Mouse (Mus musculus) CH12F3 (cell line): ENCODE measurements at regions not wholly inside any gene's neighbourhood (a gene's known extent, or its start where the extent isn't known, plus 50 kb on each side); places are given as distances from the start of the nearest gene placed in this dataset.

Source experiments
- in situ Hi-C: fragments of 300-500 bp; cut with MboI; formaldehyde crosslinking; loops from 2 replicates; pipeline ENCODE4 v1.14.3; 2020; ENCODE audit warnings: low sequenced_read_pairs

DNA sequence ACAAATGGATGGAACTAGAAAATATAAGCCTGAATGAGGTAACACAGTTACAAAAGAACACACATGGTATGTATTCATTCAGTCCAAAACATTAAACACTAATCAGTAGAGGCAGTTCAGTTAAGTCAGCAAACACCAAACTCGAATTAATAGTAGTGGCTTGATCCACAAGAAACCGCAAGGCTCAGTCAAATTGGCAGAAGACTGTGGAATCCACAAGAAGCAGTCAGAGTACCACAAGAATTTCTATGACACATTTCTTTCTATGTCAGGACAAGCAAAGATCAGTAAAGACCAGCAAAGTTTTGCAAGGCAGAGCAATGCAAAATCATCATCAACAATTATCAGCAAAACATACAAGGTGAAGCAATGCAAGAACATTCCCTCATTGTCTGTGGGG, 1373.9 kb upstream of the Zeb2 start:
- in situ Hi-C loops, result no loop called here

DNA sequence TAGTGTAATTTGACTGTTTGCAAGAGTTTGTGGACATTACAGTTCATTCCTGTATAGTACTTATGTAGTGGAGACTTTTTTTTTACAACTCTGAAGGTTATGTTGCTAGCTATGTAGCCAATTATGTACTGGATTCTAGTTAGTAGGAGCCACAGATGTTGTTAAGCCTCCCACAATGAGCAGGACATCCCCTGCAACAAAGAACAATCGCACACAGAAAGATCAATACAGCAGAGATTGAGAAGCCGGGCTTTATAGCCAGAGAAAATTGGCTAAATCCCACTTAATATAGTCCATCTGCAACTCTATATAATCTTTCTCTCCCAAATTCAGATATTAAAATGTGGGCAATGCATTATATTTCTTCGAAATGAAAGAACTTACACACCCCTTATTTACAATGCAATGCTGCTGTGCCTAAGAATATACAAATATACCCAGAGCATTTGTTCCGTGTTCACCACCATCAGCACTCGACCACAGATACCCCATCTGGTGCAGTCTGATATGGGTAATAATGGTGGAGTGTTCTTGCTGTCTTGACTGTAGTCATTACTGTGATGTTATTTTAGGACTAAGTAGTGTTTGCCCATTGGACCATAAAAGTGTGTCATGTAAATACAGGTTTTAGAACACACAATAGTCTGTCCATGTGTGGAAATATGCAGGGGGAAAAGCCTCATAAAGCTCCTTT, 1351.9 kb upstream of the Zeb2 start:
- in situ Hi-C loops, result no loop called here

DNA sequence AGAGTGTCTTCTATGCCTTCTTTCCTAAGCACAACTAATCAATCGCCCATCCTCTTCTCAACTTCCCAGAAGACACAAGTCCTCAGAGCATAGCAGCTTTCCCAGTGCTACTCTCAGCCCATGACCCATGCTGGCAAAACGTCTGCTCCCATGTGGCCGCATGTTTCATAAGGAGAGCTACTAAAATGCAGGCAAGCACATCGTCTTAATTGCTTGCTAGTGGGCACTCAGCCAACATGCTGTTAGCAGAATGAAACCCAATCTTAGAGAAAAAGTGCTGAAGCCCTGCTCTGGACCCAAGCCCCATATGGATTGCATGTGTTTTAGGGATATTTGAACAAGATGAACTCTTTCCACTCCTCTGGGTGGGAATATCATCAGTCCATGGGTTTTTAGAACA, 1348.2 kb upstream of the Zeb2 start:
- in situ Hi-C loops, result no loop called here

DNA sequence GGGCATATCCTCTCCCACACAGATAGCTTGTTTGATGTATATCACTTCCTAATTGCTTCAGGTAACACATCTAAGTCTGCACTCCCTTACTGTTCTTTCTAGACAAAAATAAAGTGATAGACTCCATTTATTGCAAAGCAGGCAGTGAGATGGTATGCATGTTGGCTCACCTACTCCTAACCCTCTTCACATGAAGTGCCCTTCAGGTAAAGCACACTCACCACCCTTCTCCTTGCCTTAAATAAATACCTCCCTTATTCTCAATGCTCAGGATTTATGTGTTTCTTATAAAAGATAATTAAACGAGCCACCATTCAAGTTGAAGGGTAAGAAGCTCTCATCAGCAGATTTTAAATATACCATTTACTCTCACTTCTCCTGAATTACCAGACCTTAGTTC, 1347.7 kb upstream of the Zeb2 start:
- in situ Hi-C loops, result no loop called here

DNA sequence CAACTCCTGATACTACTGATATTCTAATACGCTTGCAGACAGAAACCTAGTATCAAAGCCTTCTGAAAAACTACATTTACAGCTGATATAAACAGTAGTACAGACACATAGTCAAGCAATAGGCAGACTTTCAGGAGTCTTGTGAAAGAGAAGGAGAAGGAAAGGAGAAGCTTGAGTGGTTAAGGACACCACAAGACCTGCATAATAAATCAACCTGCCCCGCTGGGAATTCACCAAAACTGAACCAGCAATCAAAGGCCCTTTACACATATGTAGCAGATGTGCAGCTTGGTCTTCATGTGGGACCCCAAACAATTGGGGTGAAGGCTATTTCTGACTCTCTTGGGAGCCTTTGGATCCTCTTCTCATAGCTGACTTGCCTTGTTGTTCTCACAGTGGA, 1345.5 kb upstream of the Zeb2 start:
- in situ Hi-C loops, result no loop called here

DNA sequence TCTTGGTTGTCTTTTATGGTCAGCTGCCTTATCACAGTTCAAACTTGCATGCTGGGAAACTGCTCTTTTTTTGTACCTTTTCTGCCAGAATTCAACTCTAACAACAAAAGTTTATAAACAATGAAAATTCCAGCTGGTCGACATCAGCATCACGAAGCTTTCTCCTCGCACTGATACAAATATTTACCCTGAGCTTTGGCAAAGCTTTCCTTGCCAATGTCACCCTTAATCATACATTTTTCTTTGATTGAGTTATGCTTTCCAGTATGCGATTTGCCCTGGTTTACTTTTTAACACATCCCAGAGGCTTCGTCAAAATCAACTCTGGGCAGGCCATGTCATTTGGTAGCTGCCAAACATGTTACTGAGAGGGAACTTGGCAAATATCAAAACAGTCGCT, 1333.5 kb upstream of the Zeb2 start:
- in situ Hi-C loops, result no loop called here

DNA sequence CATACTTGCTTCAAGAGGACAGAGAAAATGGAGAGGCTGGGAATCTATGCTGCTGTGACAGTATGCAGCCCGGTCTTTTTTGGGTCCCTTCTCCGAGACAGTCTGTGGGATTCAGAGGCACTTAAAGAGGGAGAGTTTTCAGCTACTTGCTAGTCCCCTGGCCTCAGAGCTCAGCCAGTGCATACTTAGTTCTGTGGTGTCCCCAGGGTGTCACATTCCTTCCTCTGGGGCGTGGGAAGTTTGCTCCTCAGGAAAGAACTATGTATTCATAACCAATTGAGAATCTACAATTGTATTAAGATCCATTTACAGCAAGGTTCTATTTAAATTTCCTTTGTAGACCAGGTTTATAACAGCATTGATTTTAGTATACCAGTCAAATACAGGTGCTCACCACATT, 1328.1 kb upstream of the Zeb2 start:
- in situ Hi-C loops, result loop anchor here (25.0 kb wide), 1 partner anchor 1333 kb away; the partner anchor contains the start of gene Zeb2

DNA sequence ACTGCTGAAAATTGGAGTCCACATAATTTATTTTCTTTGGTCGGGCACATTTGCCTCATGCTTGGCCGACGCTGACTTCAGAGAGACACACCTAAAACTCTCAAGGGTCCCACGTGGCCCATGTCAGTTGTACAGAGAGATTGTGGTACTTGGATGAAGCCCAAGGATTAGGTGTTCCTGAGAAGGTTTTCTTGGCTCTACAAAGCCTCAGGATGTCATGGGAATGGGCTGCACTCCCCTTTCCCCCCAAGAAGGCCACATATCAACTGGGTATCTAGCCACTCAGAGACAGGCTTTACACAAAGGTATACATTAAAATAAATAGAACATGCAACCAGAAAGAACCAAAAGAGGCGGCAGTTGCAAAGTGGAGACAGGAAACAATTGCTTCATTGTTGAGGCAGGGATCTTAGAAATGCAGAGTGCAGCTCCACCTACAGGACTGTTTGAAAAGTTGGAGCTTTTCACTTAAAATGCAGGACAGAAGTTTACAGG, 1326.5 kb upstream of the Zeb2 start:
- in situ Hi-C loops, result loop anchor here (25.0 kb wide), 1 partner anchor 1331 kb away; the partner anchor contains the start of gene Zeb2

DNA sequence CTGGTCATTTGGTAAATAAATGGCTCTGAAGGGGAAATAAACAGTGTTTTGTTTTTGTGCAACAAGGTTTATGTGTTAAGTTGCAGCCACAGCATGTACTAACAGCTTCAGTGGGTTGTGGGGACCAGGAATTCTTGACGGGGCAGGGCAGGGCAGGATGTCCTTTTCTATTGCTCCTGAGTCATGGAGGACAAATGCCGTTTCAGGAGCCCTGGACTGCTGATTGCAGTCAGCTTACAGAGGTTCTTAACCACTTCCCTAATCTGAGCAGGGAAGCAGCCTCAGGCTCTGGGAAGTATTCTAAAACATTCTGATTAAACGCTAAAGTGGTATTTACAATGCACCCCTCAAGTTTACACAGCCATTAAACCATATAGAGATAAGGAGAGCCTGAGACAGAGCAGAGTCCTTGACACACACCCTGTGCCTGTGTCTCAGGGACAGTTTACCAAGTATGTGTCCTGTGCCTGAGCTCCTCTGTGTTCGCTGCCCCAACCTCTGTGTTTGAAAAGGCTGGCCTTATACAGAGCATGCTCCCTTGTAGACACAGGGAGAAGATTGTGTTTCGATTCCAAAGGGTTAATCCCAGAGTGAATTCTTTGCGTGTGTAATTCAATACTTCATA, 1326.0 kb upstream of the Zeb2 start:
- in situ Hi-C loops, result loop anchor here (25.0 kb wide), 1 partner anchor 1331 kb away; the partner anchor contains the start of gene Zeb2

DNA sequence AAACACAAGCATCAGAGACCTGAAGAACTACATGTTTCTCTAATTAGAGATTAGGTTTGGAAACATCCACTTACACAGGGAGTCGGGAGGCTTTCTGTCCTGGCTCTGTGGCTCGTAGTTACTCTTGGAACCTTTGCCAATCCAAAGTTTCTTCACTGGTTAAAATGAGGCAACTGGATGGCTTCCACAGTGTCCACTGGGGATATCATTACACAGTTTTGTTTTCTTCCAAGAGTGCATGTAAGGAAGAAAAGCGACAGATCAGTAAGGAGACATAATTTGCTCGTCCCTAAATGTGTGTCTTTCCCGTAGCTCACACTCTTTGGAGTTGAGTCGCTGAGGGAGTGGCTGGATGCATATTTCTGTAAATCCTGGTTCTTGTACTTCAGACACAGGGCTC, 1325.4 kb upstream of the Zeb2 start:
- in situ Hi-C loops, result loop anchor here (25.0 kb wide), 1 partner anchor 1330 kb away; the partner anchor contains the start of gene Zeb2

DNA sequence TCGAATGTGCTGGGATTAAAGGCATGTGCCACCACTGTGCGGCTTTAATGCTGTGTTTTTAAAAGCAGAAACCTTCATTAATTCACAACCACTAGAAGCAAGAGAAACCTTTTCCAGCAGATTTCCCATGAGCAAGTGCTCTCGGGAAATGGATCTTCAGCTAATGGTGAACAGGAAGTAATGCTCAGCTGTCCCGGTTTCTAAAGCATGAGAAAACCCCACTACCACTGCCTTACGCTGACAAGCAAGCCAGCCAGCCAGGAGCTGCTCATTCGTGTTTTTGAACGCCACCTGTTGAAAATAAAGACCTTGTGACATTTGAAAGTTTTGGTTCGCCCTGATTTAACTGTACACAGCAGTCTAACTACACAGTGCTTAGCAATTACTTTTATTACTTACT, 1324.7 kb upstream of the Zeb2 start:
- in situ Hi-C loops, result loop anchor here (25.0 kb wide), 1 partner anchor 1330 kb away; the partner anchor contains the start of gene Zeb2

DNA sequence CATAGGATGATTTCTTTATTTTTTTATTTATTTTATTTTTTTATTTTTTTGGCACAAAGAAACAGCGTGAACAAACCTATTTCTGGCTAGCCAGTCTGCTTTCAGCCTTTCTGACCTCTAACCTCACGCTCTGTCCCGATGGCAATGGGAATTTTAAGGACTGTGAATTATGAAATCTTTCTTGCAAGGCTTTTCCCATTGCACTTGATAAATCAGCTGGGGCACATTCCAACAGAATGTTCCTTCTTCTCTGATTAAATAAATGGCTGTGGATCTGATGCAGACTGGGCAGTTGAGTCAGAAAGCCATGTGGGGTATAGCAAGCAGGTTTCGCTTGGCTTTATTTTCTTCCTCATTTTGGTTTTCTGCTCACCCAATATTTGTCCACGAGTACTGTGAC, 1324.2 kb upstream of the Zeb2 start:
- in situ Hi-C loops, result loop anchor here (25.0 kb wide), 1 partner anchor 1329 kb away; the partner anchor contains the start of gene Zeb2

DNA sequence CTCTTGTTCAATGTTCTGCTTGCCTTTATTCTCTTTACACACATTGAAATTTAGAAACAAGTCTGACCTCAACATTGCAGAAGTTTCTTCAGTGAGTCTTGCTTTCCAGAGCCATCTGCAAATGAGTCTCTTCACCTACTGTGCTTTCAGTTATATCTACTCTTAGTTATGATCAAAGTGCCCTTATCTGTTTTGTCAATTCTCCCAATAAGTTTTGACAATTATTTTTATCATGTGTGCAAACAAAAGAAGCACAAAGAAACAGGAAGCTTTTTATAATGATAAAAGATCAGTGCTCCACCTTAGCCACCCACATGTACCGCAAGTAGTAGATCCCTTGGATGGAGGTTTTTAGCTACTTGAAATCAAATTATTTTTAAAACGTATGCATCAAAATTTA, 1322.8 kb upstream of the Zeb2 start:
- in situ Hi-C loops, result loop anchor here (25.0 kb wide), 1 partner anchor 1328 kb away; the partner anchor contains the start of gene Zeb2

DNA sequence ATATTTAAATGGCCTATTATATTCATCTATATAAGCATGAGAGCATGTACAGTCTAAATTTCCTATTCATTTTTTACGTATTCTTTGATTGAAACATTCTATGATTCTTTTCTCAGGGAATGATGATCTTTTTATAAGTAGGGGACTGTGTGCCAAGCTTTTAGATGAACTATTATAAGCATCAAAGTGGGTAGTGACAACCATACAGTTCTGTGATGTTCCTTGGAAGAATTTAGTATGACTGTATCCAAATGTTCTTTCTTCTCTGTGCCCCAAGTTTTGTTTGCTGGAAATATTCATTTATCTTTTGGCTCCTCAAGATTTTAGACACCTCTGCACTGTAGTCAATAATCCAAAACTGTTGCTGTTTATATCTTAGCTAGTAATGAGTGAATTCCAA, 1301.1 kb upstream of the Zeb2 start:
- in situ Hi-C loops, result no loop called here

DNA sequence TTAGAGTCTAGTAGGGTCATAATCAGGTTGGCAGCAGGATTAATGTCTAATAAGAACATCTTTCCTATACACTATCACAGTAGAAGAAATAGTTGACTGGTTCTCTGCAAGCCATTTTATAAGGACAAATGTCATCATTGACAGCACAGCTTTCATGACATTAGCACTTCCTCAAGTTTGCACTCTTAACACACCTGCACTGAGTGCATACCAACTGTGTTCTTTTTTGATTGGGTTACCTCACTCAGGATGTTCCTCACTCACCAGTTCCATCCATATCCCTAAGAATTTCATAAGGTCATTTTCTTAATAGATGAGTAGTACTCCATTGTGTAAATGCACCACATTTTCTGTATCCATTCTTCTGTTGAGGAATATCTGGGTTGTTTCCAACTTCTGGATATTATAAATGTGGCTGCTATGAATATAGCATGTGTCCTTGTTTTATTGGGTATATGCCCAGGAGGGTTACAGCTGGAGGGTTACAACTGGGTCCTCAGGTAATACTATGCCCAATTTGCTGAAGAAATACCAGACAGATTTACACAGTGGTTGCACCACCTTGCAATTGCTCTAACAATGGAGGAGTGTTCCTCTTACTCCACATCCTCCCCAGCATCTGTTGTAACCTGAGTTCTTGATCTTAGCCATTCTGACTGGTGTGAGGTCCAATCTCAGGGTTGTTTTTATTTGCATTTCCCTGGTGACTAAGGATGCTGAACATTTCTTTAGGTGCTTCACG, 1285.3 kb upstream of the Zeb2 start:
- in situ Hi-C loops, result no loop called here

DNA sequence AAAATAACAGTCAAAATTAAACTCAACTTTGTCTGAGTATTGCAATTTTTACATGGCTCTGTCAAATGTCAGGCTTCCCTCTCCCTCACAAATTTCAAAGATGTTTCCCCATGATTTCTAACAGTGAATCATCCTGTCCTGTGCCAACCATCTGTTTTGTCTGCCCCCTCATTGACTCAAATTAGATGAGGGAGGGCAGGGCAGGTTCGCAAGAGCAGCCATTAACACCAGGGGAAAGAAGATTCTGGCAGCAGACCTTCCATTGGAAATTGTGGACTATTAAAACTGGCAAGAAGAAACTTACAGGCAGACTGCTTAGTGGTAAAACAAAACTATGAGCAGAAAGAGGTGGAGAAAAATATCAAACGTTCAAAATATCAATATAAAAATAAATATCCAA, 1277.0 kb upstream of the Zeb2 start:
- in situ Hi-C loops, result no loop called here

DNA sequence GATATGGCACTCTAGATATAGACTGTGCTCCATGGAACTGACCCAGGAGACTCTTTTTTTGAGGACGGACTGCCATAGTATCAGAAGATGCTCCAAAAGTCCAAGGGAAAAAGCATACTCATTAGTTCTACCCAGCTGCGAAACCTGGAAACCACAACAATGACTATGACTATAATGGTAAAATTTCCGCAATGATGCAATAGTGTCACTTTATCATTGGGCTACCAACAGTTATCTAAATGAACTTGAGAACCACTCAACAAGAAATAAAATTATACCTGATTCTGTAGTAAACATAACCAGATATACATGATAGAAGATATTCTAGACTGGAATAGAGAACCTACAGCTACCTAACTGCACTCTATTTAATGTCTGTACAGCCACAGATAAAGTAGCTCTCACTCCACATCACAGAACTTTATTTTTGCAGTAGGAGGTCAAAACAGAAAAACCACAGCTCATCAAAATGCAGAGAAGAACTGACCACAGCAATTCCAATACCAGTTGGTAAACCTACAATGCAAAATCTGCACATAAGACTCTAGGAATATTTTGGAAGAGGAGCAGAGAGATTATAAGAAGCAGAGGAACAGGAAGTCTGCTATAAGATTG, 1255.8 kb upstream of the Zeb2 start:
- in situ Hi-C loops, result no loop called here

DNA sequence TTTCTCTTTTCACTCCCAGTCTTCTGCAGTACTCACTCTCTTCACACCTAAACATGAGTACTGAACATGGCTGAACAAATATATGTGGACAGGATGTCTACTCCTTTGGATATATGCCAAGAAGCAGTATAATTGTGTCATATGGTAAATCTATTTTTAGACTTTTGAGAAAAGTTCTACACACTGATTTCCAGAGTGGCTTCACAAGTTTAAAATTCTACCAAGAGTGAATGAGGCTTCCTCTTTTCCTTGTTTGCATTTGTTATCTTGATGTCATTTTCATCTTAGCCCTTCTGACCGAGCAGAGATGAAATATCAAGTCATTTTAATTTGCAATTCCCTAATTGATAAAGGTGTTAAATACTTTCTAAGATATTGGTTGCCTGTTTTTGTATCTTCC, 1254.6 kb upstream of the Zeb2 start:
- in situ Hi-C loops, result no loop called here

DNA sequence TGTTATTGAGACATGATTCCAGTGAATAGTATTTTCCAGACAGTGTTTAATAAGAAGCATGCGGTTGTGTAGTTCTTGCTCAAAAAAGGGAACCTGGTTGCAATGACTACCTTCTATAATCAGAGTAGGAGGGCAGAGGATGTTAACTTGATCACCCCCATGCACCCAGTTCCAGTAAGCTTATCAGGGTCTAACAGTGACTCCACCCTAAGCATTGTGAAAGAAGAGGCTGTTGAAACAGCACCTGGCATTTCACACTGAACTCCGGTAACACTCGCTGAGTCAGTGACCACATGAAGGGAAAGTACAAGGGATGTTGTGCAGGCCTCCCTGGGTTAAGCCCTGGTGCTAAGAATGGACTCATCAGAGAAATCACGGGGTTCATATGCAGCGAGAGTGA, 1253.8 kb upstream of the Zeb2 start:
- in situ Hi-C loops, result no loop called here

DNA sequence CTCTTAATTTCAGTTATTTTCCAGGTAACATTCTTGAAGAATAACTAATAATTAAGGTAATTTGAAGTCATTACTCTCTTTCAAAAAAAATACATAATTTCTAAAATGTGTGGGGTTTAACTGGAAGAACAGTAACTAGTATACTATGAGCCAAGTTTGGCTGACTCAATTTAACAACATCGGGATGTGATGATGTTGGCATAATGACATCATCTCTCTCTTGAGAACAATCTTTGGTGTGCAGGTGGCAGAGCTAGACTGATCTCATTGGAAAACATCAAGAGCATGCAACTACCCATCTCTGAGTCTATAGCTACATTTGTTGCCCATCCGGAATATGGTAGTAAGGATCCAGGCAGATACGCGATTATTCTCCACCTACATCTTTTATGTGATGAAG, 1251.7 kb upstream of the Zeb2 start:
- in situ Hi-C loops, result no loop called here

DNA sequence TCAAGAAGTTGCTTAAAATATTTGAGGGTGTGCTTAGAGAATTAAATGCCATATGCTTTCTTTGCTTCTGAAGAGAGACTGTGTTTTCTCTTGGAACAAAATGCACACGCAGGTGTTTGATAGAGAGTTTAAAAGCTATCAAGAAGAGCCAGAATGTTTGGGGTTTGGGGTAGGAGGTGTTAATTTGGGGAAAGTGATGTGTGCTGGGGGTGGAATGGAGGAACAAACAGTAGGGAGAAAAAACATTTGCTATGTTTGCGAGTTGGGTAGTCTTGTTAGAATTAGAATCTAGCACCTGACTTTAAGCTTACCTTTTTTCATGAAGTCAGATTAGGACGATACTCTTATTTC, 1248.9 kb upstream of the Zeb2 start:
- in situ Hi-C loops, result no loop called here
